Mouse (Mus musculus) kidney, adult 2 months (tissue): Measurements from ENCODE around the gene Nln.

Experiments
- CTCF ChIP-seq: fragments of 200-500 bp; conservative IDR thresholded peaks from 2 replicates; pipeline ENCODE4 v1.5.1; 2011; ENCODE audit warnings: low read depth, mild to moderate bottlenecking, control low read depth, low read length, moderate library complexity, mixed read lengths; ENCODE audit not compliant: insufficient read depth, insufficient read length
- POLR2A ChIP-seq: fragments of 200-500 bp; IDR thresholded peaks from one replicate; pipeline ENCODE4 v1.6.1; 2011; ENCODE audit warnings: low read depth, low read length, control low read depth

DNA sequence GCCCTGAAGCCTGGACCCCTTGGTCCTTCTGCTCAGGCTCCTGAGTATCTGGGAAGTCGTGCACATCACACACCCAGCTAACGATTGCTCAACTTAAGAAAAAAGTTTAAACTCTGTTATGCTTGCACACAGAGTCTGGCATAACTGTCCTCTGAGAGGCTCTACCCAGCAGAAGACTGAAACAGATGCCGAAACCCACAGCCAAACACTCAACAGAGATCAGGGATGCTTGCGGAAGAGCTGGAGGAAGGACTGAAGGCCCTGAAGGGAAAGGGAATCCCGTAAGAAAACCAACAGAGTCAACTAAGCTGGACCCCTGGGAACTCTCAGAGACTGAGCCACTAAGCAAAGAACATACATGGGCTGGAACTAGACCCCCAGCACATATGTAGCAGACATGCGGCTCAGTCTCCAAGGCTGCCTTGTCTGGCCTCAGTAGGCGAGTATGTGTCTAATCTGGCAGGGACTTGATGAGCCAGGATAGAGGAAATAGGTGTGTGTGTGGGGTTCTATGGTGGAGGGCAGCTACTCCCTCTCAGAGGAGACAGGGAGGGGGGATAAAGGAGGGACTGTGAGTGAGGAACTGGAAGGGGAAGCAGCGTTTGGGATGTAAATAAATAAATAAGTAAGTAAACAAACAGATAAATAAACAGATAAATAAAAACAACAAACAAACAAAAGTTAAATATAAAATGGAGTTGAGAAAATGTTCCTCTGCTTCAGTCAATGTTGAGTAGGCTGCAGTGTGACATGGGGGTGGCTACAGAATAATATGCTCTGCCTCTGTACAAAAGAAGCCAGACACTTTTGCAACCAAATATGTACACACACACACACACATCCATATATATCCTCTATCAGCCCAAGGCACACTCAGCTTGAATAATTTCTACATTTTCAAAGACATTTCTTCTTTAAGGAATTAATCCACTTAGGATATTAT is 116.0 kb downstream of the Nln start:
- TF ChIP-seq POLR2A (no peak), CTCF (no peak)
